Mouse (Mus musculus) ES-E14 (cell line): ENCODE measurements around the gene Atp5g1. TPM values are rescaled to one million over a fixed set of nuclear protein-coding genes. Genes with fewer than 3 reads are reported as not detected.

ENCODE experiments used
- DNase-seq: peaks from one replicate; pipeline ENCODE4 v3.0.0-alpha.2; 2013; ENCODE audit warnings: low read depth, low spot score
- H3K27ac ChIP-seq: 2 replicates; pipeline ENCODE4 v1.5.1; 2012; ENCODE audit warnings: low read depth, mild to moderate bottlenecking, low read length, moderate library complexity, mixed read lengths; ENCODE audit not compliant: poor library complexity, insufficient read depth, severe bottlenecking
- H3K36me3 ChIP-seq: 2 replicates; pipeline ENCODE4 v1.6.1; 2012; ENCODE audit warnings: mild to moderate bottlenecking, low read length, moderate library complexity, mixed read lengths; ENCODE audit not compliant: control insufficient read depth, poor library complexity, insufficient read depth, severe bottlenecking
- H3K4me1 ChIP-seq, 2 experiments: fragments of 150-350 bp in 1 of 2; sonication (generic) in 1 of 2; 2 replicates each; pipeline ENCODE4 v1.6.1; 2012; ENCODE audit warnings: low read length in 2 of 2, mild to moderate bottlenecking in 1 of 2, mixed read lengths in 1 of 2; ENCODE audit not compliant: control insufficient read depth in 2 of 2, insufficient read depth in 2 of 2, poor library complexity in 1 of 2
- H3K4me3 ChIP-seq, 2 experiments: fragments of 150-350 bp in 1 of 2; sonication (generic) in 1 of 2; 2 replicates each; pipeline ENCODE4 v1.5.1; 2012; ENCODE audit warnings: low read length in 2 of 2, low read depth in 1 of 2, mild to moderate bottlenecking in 1 of 2, mixed read lengths in 1 of 2; ENCODE audit not compliant: insufficient read depth in 1 of 2, poor library complexity in 1 of 2, severe bottlenecking in 1 of 2
- H3K9ac ChIP-seq: 2 replicates; pipeline ENCODE4 v1.6.1; 2012; ENCODE audit warnings: low read depth, mild to moderate bottlenecking, low read length, mixed read lengths; ENCODE audit not compliant: poor library complexity, insufficient read depth, severe bottlenecking
- H3K9me3 ChIP-seq: fragments of 150-350 bp; sonication (generic); 2 replicates; pipeline ENCODE4 v1.6.1; 2012; ENCODE audit warnings: low read depth, mild to moderate bottlenecking, low read length; ENCODE audit not compliant: control insufficient read depth, insufficient read depth
- CHD2 ChIP-seq: IDR thresholded peaks from 2 replicates; pipeline ENCODE4 v1.6.1; 2014; ENCODE audit warnings: mild to moderate bottlenecking, low read depth, low read length, inconsistent platforms
- HCFC1 ChIP-seq: IDR thresholded peaks from 2 replicates; pipeline ENCODE4 v1.6.1; 2012; ENCODE audit warnings: low read length, inconsistent platforms, borderline replicate concordance; ENCODE audit not compliant: insufficient read depth
- MAFK ChIP-seq: IDR thresholded peaks from 2 replicates; pipeline ENCODE4 v1.6.1; 2014; ENCODE audit warnings: mild to moderate bottlenecking, low read depth, low read length, inconsistent platforms; ENCODE audit not compliant: insufficient read depth
- ZC3H11A ChIP-seq: IDR thresholded peaks from 2 replicates; pipeline ENCODE4 v1.6.1; 2012; ENCODE audit warnings: low read depth, mild to moderate bottlenecking, inconsistent platforms, low read length, borderline replicate concordance
- ZNF384 ChIP-seq: IDR thresholded peaks from 2 replicates; pipeline ENCODE4 v1.6.1; 2012; ENCODE audit warnings: low read depth, low read length, inconsistent platforms
- in situ Hi-C, 2 experiments: fragments of 600-800 bp; cut with MboI; formaldehyde crosslinking; loops; one replicate each; pipeline ENCODE4 v1.15.1; 2025; ENCODE audit warnings: low sequenced_read_pairs in 2 of 2, inconsistent platforms in 1 of 2; ENCODE audit not compliant: unreplicated experiment in 2 of 2
- total RNA-seq: library from RNA; depleted of rRNA; stranded (reverse); fragments of 300-350 nt; gene quantifications from 2 replicates; pipeline ENCODE4 v1.2.3, GENCODE M21; 2012; rRNA removed

The Atp5g1 gene
- total RNA-seq, 1 experiment: 963 TPM

- Histone ChIP-seq H3K27ac (no peak overlapping the region), H3K9me3 (no peaks in the 10 kb centered on the region), H3K4me3 (no peak overlapping the region), H3K36me3 (no peaks in the 10 kb centered on the region), H3K9ac (no peak overlapping the region), H3K4me1 (no peaks in the 10 kb centered on the region)
- in situ Hi-C loops: no loop called here
- DNase-seq: no peak
- no peak for TF ChIP-seq ZNF384
- no peak for TF ChIP-seq MAFK
- TF ChIP-seq ZC3H11A: no peak
- no peak for TF ChIP-seq CHD2
- TF ChIP-seq HCFC1: no peak
These were observed 47.3 kb downstream of the Atp5g1 start for GRCm38 (mm10) chr11:96028130-96028529.

DNA sequence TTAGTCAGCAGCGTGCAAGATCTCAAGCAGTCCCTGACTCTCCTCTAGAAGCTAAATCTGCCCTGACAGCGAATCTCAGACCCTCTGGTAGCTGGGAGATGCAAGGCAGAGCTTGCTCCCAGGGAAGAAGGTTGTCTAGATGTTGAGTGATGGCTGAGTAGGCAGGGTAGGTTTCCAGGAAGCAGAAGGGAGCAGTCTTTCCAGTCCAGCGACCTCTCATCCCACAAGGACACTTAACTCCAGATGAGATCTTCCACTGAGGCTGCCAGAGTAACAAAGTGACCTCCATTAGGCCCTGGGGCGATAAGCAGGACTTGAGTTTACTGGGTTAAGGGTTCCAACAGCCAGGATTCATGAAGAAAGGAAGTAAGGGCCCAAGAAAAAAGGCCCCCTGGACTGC lies 54.8 kb downstream of the Atp5g1 start:
- Histone ChIP-seq H3K27ac (peak overlapping the region; percentile 49; the same call in 1 of the 2 replicates), H3K4me1 (peaks cover 3 to 30% of the 10 kb centered on the region in 2 experiments; a peak in 3 of 4 replicates), H3K36me3 (no peaks in the 10 kb centered on the region), H3K9me3 (no peaks in the 10 kb centered on the region), H3K4me3 (no peak overlapping the region), H3K9ac (no peak overlapping the region)
- TF ChIP-seq ZNF384 (no peak), HCFC1 (no peak), ZC3H11A (no peak), CHD2 (no peak), MAFK (no peak)
- no peak for DNase-seq
- in situ Hi-C loops: no loop called here

Other genes starting within 250 kb of the Atp5g1 start
- 9.0 and 9.2 TPM in 2 replicates for gene Gngt2, start 238.5 kb downstream of the Atp5g1 start, total RNA-seq
- gene Abi3, start 233.2 kb downstream of the Atp5g1 start, total RNA-seq: 1.3 and 1.8 TPM in 2 replicates
- gene B4galnt2, start 160.8 kb downstream of the Atp5g1 start, total RNA-seq: 1.5 and 2.3 TPM in 2 replicates
- 273 and 354 TPM in 2 replicates for gene Igf2bp1, start 69.7 kb downstream of the Atp5g1 start, total RNA-seq
- 0.89 and 1.5 TPM in 2 replicates for gene Gip, start 51.1 kb downstream of the Atp5g1 start, total RNA-seq
- gene Snf8, start 40.8 kb downstream of the Atp5g1 start, total RNA-seq: 51.5 and 79.4 TPM in 2 replicates
- gene Ube2z, start 10.3 kb downstream of the Atp5g1 start, total RNA-seq: 42.5 and 75.9 TPM in 2 replicates
- gene Calcoco2, start 36.3 kb upstream of the Atp5g1 start, total RNA-seq: 23.3 and 160 TPM in 2 replicates
- 5.0 and 5.4 TPM in 2 replicates for gene Ttll6, start 58.1 kb upstream of the Atp5g1 start, total RNA-seq
- gene Hoxb13, start 118.6 kb upstream of the Atp5g1 start, total RNA-seq: 0.48 and 1.4 TPM in 2 replicates
- gene Hoxb9, start 195.8 kb upstream of the Atp5g1 start, total RNA-seq: 1.2 and 3.3 TPM in 2 replicates
- 0.18 TPM in 1 of 2 replicates, not detected in the other for gene Hoxb8, start 206.2 kb upstream of the Atp5g1 start, total RNA-seq
- gene Hoxb7, start 211.0 kb upstream of the Atp5g1 start, total RNA-seq: 0.98 TPM in 1 of 2 replicates, not detected in the other
- 0.22 and 0.26 TPM in 2 replicates for gene Hoxb6, start 216.8 kb upstream of the Atp5g1 start, total RNA-seq
- gene Hoxb5, start 227.7 kb upstream of the Atp5g1 start, total RNA-seq: 0.09 and 0.16 TPM in 2 replicates
- 0.21 and 1.2 TPM in 2 replicates for gene Hoxb4, start 242.6 kb upstream of the Atp5g1 start, total RNA-seq
- gene Hoxb3, start 247.7 kb upstream of the Atp5g1 start, total RNA-seq: 0.54 TPM in 1 of 2 replicates, not detected in the other